Mouse (Mus musculus) fat pad, adult 2 months (tissue): ENCODE data around the gene Tm9sf2.
A peak's percentile ranks its signal among the peaks of the same experiment; 100 is the strongest.

ENCODE experiments used
- DNase-seq: peaks from one replicate; pipeline ENCODE4 v3.0.0-alpha.2; 2011; ENCODE audit warnings: low read depth, low spot score; ENCODE audit errors: extremely low read depth

The Tm9sf2 gene

DNA sequence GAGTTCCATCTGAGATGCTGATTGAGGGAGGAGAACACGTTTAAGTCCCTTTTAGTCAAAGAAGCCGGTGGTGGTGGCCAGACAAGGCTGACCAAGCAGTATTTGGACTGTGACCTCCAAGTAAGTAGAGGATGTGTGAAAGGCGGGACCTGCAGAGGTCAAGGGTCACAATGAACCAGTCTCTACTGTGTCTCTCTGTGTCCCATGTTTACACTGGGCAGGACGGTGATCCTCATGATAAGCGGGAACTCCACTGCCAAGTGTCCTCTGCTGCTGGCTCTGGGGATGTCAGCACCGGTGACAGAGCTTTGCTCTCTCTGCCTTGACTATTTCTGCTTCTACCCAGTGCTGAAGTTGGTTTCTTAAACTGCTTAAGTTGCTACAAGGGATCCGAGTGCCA is 64.2 kb downstream of the Tm9sf2 start:
- DNase-seq, result no peak

DNA sequence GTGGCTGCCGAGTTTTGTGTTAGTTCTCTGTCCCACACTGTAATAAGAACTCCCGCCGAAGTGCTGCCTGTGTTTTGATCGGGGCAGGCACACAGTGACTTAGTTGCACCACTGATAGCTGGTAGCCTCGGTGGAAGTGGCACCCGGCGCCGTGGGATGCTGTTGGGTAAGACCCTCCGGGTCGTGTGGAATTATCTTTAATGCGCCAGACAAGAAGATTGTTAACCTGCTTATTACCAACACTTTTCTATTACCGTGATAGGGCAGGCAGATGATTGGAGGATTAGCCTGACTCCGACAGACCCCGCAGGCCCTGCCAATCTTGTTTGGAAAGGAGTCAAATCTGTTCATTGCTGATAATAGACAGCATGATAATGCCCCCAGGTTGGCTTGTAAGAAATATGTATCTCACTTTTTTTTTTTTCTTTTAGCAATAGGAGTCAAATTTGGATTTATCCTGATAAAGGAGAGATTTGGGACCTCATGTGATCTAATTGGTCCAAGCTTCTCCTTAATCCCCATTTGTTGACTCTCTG is 69.5 kb downstream of the Tm9sf2 start:
- no peak for DNase-seq

DNA sequence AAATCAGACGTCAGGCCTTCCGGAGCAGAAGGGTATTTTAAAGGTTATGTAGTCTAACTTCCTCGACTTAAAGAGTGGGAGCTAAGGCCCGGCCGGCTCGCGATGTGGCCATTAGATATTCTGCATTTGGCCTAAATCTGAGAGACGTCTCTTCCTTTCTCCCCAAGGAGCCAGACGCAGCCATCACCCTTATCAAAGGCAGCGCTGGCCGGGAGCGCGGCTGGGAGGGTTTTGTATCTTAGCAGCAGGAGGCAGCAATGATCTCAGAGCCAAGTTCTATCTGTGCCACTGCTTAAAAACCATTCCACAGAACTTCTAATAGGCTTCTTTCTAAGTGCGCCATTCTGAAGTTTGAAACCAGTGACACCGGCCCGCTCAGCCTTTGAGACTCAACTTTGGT is 72.4 kb downstream of the Tm9sf2 start:
- DNase-seq, result no peak

DNA sequence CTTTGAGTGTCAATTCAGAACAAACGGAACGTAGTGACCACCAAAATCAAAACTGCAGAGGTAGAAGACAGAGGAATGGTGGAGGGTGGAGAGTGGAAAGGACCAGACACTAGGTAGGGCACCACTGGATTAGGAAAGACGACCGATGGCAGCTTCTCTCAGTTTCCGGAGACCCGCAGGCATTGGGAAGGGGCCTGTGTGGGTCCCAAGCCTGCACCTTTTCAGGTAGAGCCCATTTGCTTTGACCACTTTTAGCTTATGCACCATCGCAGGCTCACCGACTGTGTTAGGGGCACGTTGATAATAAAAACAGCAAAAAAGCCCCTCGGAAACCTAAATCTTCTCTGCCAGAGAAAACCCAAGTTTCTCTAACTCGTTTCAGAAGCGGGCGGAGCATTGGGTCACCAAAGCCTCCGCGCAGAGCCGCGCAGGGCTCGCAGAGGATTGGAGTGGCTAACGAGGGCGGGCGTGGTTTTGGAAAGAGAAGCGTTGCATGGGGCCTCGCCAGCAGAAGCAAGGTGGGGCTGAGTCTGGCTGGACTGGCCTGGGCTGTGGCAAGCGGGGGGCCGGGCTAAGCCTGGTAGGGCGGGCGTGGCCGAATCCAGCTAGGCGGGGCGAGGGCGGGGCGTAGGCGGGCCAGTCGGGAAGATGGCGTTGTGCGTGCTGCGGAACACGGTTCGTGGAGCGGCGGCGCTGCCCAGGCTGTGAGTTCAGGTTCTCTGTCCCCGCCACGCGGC is 74.4 kb downstream of the Tm9sf2 start, which contains the start of gene Clybl:
Gene Clybl (plus strand): TSS at position 627 of the 737 bp plus-strand sequence.
- peak; percentile 51 for DNase-seq

DNA sequence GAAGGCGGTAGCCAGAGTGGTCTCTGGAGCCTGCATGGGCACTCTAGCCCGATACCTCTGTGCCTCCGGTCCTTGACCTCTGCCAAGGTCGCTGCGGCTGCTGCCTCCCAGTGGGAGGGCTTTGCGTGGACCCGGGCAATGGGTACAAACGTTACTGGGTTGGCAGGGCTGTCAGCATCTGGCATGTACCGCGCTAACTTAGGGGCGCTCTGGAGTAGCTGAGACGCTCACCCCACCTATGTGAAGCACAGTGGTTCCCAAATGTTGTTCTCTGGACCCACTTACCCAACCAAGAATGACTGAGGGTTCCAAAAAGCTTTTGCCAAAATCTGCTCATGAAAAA is 74.9 kb downstream of the Tm9sf2 start:
- no peak for DNase-seq

DNA sequence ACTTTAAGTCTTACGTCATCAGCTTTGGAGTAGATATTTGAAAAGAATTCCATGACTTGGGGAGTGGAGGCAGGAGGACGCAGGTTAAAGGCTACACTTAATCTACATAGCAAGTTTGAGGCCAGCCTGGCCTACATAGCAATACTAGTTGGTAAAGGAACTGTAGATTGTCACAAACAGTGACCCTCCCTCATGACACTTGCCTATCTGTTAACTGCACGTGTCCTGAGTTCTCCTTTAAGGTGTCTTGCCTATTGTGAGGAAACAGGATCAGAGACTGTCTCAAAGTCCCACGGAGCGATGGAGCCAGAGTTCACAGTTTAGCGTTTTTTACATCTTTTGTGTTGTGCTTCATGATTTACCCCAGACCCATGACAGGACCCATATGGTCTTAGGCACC is 75.4 kb downstream of the Tm9sf2 start:
- DNase-seq, result no peak

DNA sequence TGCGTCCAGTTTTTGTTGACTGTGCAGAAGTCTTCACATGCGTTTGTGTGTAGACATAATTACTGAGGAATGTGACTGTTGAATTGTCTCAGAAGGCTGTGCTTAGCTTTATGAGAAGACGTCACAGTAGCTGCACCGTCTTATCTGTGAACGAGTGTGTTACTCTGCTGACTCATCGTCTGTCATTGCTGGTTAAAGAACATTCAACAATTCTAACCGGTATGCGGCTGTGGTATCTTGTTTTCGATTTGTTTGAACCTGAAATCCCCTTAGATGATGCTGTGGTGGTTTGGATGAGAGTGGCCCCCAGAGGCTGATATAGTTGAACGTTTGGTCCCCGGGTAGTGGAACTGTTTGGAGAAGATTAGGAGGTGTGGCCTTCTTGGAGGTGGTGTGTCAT is 77.1 kb downstream of the Tm9sf2 start:
- DNase-seq, result no peak

DNA sequence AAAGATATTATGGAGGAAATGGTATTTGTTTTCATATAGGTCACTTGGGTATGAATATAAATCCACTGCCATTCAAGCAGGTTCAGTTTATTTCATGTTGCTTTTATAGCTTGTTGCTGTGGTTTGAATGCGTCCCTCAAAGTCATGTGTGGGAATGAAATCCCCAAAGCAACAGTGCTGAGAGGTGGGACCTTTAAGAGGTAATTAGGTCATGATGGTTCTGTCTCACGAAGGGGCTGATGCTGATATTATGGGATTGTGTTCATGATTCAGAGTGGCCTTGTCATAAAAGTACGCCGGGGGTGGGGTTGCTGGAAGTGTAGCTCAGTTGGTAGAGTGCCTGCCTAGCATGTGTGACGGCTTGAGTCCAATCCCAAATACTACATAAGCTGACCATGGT is 81.4 kb downstream of the Tm9sf2 start:
- no peak for DNase-seq

DNA sequence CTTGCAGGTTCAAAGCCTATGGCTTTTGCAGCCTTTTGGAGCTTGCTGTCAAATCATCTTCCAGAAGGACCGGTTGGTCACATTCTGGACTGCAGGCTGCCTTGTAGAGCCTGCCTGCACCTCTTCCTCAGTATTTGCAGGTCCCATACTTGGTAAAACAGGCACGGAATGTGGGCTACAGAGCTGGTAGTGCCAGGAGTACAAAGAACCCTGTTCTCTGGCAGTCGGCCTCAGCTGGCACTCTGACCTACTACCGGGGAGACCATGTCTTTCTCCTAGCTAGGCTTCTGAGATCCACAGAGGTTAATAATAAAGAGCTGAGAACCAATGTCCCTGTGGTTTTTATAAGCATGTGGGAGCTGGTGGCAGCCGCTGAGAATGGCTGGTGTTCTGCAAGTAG is 83.1 kb downstream of the Tm9sf2 start:
- no peak for DNase-seq

DNA sequence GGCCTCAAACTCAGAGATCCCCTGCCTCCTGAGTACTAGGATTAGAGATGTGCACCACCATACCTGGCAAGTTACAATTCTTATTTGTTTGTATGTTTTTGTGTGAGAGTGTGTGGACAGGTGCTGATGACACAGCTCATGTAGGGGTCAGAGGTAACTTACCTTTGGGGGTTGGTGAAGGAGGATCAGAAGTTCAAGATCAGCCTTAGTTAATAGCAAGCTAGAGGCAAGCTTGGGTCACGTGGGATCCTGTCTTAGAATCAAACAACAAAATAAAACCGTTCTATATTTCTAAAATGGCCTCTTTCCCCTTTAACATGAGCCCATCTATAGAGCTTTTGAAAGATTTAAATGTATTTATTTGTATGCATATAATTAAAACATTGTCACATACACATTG is 83.7 kb downstream of the Tm9sf2 start:
- DNase-seq, result no peak

DNA sequence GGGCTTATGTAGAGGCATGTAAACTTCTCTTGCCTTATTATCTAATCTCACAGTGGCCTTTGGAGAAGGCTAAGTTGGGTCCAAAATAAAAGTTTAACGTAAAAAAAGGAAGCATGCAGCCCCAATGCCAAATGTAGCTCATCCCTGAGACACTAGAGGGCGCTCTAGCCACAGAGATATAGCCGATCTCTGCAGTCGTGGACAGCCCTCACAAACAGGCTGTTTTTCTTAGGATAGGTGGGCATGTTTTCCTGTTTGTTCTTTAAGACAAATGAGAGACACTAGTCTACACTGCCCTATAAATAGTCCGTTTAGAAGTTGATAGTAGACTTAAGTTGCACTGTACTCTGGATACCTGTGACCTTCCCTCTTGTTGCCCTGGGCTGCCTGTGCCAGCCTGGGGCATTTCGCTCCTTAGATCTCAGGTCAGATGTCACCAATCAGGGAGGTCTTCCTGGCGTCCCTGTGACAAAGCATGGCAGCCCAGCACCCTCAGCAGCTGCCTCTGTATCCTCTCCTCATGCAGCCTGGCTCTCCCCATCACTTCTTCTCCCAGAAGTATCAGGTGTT is 84.2 kb downstream of the Tm9sf2 start:
- no peak for DNase-seq

DNA sequence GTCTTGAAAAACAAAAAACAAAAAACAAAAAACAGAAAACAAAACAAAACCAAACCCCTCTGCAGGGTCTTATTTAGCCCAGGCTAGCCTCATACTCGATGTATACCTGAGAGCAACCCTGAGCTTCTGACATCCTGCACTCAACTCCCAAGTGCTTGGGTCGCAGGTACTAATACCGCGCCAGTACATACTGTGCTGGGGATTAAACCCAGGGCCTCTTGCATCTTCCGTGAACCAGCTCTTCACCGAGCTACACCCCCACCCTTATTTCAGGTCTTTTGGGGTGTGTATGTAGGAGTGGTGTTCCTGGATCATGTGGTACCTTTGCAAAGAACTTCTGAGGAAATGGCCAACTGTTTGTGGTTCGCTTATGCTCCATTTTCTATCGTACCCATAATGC is 87.8 kb downstream of the Tm9sf2 start:
- DNase-seq, result no peak

DNA sequence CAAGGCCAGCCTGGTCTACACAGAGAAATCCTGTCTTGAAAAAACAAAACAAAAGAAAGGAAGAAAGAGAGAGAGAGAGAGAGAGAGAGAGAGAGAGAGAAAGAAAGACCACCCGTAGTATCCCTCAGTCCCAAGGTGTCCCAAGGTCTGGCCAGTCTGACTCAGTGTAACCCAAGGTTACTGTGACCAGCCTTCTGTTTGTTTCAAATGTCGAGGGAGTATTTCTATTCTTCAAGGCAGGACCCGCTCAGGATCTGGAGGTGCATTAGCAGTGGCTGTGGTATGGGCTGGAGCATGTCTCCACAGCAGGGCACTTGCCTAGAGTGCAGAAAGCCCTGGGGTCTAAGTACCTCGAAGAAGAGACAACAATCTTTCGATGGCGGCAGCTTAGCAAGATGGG is 90.0 kb downstream of the Tm9sf2 start:
- no peak for DNase-seq

DNA sequence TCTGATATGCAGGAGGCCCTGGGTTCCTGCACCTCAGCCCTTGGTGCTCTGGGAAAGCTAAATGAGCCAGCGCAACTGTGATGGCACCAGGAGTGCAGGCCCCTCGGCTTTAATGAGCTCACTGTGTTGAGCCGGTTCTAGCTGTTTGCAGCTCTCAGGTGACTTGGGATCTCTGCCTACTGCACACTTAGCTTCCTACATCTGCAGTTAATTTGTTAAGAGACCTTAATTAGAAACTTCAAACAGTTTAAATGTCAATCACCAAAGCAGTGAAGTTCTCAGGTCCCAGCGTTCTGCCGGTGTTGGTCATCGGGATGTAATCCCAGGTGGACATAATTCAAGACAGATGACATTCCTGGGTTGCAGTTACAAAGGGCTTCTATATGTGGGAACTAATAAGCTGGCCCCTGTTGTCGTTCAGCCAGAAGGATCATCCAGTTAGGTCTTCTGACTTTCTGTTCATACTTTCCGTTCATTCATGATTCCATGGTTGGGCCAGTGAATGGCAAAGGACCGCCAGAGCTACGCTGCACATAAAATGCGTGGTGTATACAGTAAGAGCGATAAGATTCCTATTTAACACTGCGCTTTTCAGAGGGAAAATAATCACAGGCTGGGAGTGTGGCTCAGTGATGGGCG is 93.5 kb downstream of the Tm9sf2 start:
- DNase-seq, result no peak

DNA sequence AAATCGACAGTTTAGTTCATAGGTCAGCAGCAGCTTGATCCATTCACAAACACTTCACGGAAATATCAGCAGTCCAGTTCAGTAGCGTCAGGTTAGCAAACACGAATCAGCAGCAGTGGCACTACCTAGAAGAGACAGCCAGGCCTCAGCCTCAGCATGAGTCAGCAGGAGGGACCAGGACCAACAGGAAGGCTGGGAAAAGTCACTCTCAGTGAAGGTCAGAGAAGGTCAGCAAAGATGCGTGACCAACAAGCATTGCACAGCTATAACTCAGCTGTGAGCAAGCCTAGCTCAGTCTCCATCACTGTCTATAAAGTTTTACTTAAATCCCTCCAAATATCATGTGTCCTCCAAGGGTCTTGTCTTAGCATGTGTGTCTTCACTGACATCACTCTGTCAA is 102.3 kb downstream of the Tm9sf2 start:
- DNase-seq, result no peak
